Mouse (Mus musculus): Measurements from ENCODE around the gene Arhgef2.

DNA sequence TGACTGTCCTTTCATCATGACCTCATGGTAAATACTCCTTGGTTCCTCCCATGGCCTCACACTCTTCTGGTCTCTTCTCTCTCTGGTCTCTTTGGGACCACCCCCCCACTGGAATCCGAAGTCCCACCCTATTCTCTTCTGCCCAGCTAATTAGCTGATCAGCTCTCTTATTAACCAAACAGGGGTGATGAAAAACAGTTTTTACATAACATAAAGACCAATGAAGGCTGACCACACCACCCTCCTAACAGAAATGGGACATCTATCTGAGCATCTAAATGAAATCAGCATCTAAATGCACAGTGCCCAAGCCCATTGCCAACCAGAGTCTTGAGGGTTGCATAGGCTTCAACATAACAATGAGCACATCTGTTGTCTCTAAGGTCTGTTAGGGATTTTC lies 33.9 kb upstream of the Arhgef2 start:
- TF ChIP-seq CTCF (IDR thresholded peaks at IDR 0.05) (no peak), EP300 (IDR thresholded peaks at IDR 0.05) (no peak)
